Mouse (Mus musculus): ENCODE measurements around the gene Ebf3.

Gene Ebf3

DNA sequence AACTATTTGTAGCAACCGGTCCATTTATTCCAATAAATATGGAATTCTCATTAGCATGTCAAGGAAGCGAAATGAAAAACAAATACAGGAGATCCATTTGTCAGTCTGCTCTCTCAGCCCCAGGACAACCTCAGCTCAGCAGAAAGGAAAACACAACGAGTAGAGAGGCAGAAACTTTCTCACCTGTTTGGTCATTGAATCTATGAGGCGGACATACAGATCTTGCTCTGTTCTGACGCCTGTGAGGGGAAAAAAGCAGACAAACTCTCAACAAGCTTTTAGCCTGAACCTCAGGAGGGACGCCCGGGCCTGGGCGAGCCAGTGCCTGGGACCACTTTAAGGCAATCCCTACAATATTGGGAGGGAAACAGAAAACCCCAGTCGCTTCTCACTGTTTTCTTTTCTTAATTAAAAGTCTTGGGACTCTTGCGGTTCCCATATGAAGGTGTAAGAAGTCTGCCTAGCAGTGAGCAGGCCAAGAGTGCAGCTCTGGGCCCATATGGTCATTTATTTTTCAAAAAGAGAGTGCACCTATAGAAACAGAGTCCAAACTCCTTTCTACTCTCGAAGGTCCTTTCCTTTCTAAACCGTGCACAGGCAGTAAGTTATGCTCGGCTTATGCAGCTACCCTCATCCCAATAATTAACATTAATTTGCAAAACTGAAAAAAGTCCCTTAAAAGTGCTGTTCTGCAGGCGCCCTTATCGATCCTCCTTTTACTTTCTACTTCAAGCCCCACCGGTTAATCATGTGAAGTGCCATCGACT, 1.9 kb downstream of the Ebf3 start:
- DNase-seq (ENCODE audit: low spot score) = no peak

DNA sequence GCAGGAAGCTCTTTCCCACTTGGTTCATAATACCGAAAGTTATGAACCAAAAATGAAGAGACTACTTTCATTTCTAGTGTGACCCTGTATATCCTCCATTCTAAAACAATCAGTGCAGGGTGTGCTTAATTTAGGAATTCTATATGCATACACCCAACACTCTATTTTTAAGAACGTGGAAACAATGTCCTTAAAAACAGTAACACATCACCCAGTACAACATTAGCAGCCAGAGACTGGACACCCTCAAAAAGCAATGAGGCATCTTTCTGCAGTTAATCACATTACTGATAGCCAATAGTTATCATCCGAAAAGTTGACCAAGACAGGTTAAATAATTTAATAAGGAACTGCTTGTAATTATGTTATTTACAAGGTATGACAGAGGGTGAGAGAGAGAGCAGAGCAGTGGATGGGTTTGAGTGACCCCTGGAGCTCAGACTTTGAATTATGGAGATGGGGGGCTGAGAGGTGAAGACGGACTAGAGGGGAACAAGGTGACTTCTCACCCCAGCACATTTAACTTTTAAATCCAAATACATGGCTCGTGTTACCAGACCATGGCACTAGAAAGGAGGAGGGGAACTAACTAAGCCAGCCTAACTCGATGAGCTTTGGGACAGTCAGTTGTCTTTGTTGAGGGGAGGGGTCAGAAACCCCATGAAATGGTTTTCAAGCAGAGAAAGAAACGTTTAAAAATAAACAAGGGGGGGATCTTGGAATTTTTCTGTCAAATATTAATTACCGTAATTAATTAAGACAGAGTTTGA, 2.7 kb downstream of the Ebf3 start:
- no peak for DNase-seq (ENCODE audit: low spot score)

DNA sequence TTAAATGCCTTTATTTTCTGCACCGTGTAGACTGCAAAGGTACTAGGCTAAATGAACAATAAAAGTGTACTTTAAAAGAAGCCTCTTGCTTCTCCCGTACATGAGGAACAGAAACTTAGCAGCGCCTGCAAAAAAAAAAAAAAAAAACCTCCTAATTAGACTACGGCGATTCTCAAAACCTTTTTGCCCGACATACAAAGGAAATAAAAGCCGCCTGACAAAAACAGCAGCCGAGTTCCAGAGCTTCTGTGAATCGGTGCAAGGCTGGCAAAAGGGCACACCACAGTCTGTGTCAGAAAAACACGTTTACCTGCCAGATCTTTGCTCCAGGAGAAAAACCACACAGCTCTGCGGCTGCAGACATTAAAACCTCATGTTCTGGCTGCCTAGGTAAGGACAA, 3.4 kb downstream of the Ebf3 start:
- DNase-seq (ENCODE audit: low spot score) = no peak

DNA sequence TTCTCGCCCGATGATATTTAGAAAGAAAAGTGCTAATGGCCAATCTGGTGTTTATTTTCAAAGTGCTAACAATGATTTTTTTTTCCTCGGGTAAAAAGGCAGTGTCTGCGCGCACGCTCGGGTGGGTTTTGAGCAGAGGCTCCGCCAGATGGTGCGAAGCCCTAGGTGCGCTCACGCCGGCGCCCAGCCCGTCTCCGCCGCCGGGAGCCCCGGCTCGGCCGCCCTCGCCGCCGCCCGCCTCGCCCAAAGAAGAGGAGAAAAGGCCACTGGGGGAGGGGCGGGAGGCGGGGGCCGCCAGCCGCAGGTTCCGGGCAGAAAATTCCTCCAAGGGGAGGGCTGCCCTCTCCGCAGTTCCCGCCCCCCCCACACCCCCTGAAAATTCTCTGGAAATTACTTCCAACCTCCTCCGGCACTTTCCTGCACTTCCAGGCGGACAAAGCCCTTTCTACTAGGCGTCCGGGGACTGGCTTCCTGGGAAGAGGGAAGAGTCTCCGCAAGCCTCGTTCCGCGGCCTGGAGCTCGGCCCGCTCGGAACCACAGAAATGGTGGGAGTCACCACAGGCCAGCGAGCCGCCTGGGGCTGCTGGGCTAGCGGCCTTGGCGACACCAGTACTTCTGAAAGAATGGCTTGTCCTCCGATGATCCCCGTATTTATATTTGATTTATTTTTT, 4.0 kb downstream of the Ebf3 start:
- no peak for DNase-seq (ENCODE audit: low spot score)

DNA sequence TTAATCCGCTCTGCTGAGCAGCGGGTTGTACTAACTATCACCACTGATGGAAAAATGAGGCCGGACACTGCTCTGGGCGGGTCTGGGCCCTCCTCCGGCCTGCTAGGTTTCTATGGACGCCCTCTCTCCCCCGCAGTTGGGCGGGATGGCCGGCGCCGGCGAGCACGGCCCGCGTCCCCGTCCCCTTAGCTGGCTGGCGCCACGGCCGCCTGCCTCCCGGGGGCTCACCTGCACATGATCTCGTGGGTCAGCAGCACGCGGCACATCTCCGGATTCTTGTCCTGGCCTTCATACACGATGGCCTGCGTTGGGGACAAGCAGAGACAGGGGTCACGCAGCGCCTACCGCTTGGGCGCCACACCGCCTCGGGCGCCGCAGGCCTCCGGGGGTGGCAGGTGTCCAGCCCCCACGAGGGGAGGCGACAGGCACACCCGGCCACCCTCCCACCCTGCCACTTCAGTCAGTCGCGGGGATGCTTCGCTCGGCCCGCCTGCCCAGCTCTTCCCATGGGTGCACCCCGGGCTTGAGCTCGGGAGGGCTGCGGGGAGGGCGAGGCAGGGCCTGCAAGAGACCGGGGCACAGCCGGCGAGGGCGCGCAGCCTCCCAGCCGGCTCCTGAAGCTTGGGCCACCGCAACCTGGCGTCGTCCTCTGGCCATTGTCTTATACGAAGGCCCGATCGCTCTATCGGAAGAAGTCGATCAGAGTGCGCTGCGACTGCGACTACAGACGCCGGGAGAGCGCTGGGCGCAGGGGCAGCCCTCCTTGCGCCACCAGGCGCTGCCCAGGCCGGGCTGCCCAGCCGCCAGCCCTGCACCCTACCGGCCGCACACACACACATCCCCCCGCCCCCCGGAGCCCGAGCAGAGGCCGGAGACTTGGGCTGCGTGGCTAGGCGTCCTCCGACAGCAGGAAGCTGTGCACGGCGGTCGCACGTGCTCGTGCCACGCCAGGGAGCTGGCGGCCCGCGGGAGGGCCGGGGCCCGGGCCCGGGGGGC, 4.9 kb downstream of the Ebf3 start:
- DNase-seq (ENCODE audit: low spot score) = no peak

DNA sequence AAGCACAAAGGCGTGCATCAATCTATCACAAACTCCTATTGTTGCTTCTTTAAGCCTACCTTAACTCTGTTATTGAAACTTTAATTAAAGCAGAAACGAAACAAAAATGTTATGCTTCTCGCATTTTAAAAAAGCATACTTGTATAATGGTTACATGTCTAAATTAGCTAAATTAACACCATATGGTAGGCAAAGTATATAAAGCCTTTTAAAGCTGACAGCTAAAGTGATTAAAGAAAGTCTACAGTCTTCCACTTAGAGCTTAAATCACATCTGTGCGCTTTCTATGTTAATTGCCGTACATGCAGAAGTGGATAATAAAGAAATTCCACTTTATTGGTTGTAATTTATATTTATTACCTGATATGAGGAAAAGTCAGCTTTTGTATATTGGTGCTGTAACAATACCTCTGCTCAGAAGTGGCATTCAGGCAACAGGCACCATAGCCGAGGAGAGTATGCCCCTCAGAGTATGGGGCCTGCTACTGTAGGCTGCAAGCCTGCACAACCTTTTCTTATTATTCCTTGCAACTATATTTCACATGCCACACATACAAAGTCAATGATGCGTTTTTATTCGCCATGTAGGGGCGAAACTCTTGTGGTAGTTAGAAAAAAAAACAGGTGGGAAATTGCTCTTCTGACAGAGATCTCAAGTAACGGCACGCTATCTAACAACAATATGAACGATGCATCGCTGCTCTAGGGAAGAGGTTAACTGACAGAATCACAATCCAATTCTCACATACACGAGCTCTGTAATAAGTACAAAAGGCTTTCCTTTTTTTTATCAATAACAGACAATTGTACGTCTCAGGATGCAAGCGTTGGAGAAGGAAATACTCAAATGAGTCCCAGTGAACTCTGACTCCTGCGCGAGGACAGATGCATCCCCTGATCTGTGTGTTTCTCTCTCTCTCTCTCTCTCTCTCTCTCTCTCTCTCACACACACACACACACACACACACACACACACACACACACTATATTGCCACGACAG, 5.9 kb downstream of the Ebf3 start:
- no peak for DNase-seq (ENCODE audit: low spot score)

DNA sequence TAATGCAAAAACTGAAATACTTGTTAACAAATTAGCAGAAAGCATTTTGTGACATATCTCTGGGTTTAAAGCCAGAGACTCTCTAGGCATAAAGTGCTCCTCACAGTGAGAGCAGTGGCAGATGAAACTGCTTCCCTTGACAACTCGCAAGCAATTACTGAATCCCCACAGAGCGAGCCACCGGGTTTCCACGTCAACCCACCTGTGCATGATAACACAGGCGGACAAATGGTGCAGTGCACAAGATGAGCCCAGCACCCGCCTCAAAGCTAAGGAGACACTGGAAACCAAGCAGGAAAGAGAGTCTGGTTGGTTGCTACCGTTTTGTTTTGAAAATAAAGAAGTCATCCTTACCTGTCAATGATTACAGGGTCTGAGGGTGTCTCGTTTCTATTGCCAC, 7.1 kb downstream of the Ebf3 start:
- DNase-seq (ENCODE audit: low spot score) = no peak

DNA sequence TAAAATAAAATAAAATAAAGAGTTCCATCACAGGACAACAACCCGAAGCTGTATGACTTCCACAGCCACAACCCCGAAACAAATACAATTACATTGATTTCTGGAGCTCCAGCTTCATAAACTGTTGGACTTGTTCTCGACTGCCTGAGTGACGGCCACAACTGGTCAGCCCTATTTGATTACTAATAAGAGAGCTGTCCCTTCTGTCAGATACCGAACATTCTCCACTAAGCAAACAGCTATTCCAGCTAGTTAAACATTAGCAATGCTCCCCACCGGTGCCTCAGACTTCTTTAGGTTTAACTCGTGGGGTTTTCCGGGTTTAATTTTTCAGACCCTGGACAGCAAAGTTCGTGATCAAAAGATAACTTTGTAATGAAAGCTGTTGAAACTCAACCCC, 8.1 kb downstream of the Ebf3 start:
- no peak for DNase-seq (ENCODE audit: low spot score)

DNA sequence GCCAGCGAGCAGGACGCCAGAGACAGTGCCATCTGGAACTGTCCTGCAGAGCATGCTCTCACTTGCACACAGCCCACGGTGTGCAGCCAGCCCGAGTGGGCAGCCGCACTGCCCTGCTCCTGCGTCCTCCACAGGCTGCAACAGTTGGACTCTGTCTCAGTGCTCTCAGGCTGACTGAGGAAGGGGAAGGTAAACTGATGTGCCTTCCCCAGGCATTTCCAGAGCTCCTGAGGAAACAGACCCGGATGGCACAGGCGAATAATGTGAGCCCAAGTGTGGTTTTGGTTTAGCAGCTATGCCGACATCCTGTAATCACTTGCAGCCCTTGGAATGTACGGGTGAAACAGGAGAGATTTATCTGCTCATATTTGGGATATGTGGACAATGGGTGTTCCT, 10.5 kb downstream of the Ebf3 start:
- no peak for DNase-seq (ENCODE audit: low spot score)

DNA sequence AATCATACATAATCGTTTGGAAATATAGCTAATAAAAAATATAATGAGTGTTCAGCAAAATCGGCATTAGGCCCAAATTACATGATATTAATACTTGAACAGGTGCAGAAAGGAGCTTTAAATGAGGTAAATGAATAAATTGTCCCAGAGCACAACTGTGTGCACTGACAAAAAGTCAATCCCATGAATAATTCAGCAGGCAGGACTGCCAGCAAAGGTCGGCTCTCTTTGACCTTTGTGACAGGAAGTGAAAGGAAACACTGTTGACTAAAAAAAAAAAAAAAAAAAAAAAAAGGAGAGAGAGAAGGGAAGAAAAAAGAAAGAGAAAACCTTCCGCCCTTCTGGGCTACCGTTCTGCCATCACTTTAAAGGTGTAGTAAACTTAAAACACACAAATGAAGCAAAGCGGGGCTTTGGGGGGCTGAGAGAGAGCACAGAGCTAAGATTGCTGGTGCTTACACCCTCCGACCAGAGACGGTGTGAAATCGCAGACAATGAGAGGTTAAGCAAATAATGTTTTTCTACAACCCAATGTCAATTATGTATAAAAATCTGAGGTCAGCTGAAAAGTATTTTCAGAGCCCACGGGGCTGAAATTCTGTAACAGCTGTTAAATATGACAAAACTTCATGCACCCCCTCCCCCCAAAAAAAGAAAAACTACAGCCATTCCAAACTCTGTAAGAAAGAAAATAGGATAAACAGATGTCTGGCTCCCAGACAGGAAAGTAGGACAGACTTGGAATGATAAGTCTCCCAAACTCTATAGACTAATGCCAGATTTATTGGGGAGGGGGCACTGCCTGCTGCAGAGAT, 11.1 kb downstream of the Ebf3 start:
- DNase-seq (ENCODE audit: low spot score) = no peak

DNA sequence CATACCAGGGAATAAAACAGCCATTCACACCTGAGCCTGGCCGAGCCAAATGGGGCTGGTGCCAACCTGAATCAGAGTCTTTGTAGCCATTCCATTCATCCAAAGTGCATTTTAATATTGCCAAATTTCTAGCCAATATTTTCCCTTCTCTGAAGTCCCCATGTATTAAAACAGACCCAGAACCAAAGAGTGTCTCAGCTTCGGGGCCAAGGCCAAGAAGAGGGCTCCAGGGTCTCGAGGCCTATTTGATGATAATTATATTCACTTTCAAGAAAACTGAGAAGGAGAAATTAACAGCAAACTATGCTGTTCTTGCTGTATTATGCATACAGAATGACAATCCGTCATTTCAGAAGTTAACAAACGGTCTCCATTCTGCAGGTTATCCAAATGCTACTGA, 12.1 kb downstream of the Ebf3 start:
- no peak for DNase-seq (ENCODE audit: low spot score)

DNA sequence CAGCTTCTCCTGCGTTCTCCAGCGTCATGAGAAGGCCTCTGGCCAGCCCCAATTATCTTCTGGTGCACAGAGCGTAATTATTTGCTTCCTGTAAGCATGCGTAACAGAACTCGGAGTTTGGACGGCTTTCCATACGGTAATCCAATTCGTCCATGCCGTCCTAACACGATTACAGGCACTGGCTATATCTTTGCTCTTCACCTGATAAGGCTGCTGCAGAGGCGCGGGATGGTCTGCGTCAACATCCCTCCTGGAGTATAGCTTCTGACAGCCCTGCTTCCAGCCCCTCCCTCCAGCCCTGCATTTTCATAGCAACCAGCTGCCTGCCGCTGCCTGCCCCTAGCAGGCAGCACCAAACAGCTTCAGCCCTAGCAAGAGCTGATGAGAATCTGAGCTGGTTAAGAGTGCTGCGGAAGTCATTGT, 12.9 kb downstream of the Ebf3 start:
- DNase-seq (ENCODE audit: low spot score) = no peak

DNA sequence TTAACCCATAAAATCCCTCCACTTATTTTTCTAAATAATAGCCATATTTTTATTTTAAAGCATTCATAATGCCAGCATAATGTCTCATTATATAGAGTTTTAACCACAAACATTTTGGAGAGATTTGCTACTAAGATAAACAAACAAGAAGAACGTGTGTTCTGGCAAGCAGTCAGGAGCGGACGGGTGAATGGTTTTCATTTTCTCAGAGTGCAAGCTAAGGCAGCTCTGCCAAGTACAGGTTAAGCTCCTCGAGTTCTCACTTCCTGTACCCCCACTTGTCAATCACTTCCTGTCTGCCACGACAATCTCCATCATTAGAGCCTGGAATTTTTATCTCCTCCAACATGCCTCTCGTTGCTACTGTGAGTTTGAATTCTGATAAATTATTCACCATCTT, 13.4 kb downstream of the Ebf3 start:
- no peak for DNase-seq (ENCODE audit: low spot score)

DNA sequence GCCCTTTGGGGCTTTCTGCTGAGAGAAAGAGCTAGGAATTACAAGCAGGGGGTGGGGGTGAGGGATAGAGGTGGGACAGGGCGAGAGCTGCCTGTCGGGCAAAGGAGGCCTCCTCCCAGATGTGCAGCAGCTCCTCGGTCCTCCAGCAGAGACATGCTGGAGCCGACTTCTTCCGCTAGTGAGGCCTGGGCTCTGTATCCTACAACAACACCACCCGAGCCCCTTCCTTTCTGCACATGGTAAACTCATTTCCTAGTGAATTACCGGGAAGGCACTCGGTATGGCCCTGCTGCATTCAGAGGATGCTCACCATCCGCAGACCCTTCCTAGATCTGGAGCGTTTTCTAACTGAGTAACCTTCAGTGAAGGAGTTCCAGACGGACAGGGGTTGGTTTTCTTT, 14.1 kb downstream of the Ebf3 start:
- no peak for DNase-seq (ENCODE audit: low spot score)

DNA sequence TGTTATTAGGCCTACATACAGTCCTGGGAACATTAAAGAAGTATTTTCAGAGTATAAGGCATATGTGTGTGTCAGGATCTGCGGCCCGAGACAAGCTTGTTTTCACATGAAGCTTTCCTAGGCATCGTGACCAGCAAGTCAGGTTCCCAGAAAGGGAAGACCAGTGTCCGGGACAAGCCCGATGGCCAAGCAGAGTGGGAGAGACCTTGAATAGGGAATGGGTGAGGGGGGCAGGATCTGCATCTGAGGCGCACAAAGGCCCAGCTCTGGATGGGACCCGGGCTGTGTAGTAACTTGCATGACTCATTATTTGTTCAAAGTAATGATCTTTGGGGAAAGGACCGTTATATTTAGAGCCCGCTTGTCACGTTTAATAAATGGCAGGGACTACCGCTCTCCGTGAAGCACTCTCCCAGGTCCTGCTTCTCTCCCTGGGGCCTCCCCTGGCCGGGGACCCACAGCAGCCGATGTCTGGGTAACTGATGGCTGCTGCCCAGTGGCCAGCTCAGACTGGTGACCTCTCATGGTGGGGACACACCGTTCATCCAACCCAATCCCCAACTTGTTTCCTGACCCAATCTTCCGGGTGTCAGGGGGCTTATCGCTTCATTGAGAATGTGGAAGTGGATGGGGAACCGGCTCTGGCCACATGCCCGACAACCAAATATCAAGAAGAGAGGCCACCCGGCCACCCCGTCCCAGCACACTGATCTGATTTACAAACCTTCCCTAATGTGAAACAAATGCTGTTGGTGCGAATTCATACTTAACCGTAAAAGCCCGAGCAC, 16.5 kb downstream of the Ebf3 start:
- DNase-seq (ENCODE audit: low spot score) = no peak

DNA sequence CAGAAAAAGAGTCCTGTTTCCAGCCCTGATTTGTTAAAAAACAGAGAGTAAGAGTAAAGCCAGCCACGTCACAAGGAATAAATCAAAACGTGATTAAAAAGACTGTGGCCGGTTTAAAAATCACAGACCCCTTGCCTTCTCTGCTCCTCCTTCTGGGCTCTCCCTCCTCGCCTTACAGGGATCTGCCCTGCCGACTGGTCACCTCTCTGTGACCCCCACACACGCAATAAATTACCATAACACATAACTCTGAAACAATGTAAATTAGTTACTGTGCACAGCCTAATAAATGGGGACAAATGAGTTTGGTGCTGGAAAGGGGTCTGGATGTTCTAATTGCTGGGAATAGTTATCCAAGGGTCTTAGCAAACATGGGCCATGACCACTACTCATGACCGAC, 17.1 kb downstream of the Ebf3 start:
- DNase-seq (ENCODE audit: low spot score) = no peak

DNA sequence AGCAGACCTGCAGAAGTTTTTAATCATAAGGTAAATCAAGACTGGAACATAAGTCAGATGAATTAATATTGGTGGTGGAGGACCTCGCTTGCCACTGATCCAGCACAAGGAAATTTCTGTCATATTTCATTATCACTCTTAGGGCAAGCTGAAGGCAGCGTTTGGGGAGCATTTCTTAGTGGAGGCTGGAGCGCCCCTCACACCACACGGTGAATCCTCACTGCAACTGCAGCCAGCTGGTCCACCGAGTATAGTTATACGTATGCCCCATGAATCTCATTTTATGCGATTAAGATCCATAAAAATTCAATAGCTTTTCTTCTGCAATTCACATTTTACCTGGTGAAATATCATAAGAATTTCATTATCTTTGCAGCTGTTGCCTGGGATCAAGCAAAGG, 18.6 kb downstream of the Ebf3 start:
- DNase-seq (ENCODE audit: low spot score) = no peak

DNA sequence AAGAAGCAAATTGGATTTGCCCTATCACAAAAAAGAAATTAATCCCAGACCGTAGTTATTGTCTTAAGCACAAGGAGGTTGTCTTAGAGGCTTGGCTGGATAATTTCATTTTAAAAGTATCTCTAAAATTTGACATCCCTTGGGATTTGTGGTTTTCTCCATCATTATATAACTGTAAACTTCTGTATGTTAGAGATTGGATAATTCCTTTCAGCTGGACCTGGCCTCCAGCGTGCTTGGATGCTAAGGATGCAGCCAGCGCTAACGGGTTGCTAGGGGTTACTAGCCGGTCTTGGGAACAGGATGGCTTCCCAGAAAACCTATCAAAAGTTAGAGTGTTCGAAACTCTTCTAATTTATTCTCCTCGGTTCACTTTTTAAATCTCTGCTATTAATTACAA, 19.8 kb downstream of the Ebf3 start:
- no peak for DNase-seq (ENCODE audit: low spot score)

All from layer of hippocampus, adult 11-12 months (tissue).